Comparison of ENCODE assay signal across 23 mouse cellular contexts in genomic region chr17:29117006-29117648, GRCm38 (mm10). TPM values are rescaled to one million over a fixed set of nuclear protein-coding genes. Genes with fewer than 3 reads are reported as not detected.
"Had no signal": no experiment of that assay in that cellular context is flagged by ENCODE, and none has a peak within 500 bp of the region (broad histone marks: within the 10 kb centered on the region; RNA-seq: fewer than 3 reads in every experiment).

No protein-coding gene starts in this region.

- H3K4me1 ChIP-seq: intestine, embryonic 15.5 days; kidney, embryonic 15.5 days; lung, embryonic 15.5 days; midbrain, embryonic 10.5 days; neural tube, embryonic 12.5 days; neural tube, embryonic 15.5 days had no signal

- H3K36me3 ChIP-seq: intestine, embryonic 15.5 days; kidney, embryonic 15.5 days; limb, embryonic 12.5 days; limb, embryonic 15.5 days; lung, embryonic 15.5 days; midbrain, embryonic 10.5 days; neural tube, embryonic 12.5 days; neural tube, embryonic 15.5 days had no signal

- H3K9me3 ChIP-seq: intestine, embryonic 15.5 days; kidney, embryonic 15.5 days; limb, embryonic 12.5 days; limb, embryonic 15.5 days; lung, embryonic 15.5 days; megakaryocyte, embryonic 14.5 days; midbrain, embryonic 10.5 days; neural tube, embryonic 12.5 days; neural tube, embryonic 15.5 days had no signal

- H3K4me3 ChIP-seq: intestine, embryonic 15.5 days; kidney, embryonic 15.5 days; left cerebral cortex, adult 2 months; limb, embryonic 12.5 days; limb, embryonic 15.5 days; lung, embryonic 15.5 days; midbrain, embryonic 10.5 days; neural tube, embryonic 12.5 days; neural tube, embryonic 15.5 days had no signal

- H3K4me2 ChIP-seq: intestine, embryonic 15.5 days; kidney, embryonic 15.5 days; limb, embryonic 12.5 days; limb, embryonic 15.5 days; lung, embryonic 15.5 days; neural tube, embryonic 12.5 days; neural tube, embryonic 15.5 days had no signal

- H3K9ac ChIP-seq: intestine, embryonic 15.5 days; kidney, embryonic 15.5 days; limb, embryonic 12.5 days; limb, embryonic 15.5 days; liver, embryonic 14.5 days; lung, embryonic 15.5 days; neural tube, embryonic 12.5 days; neural tube, embryonic 15.5 days had no signal

- H3K27me3 ChIP-seq: intestine, embryonic 15.5 days; kidney, embryonic 15.5 days; limb, embryonic 15.5 days; lung, embryonic 15.5 days; neural tube, embryonic 12.5 days; neural tube, embryonic 15.5 days had no signal

- H3K27ac ChIP-seq: intestine, embryonic 15.5 days; kidney, embryonic 15.5 days; left cerebral cortex, adult 2 months; limb, embryonic 12.5 days; limb, embryonic 15.5 days; liver, embryonic 14.5 days; lung, embryonic 15.5 days; midbrain, embryonic 10.5 days; neural tube, embryonic 12.5 days; neural tube, embryonic 15.5 days had no signal

- ATAC-seq: intestine, embryonic 15.5 days had no signal

- DNase-seq: kidney, adult 11 months; kidney, adult 8-10 months; kidney, postnatal 10 days; layer of hippocampus, postnatal 36 days; left cerebral cortex, postnatal 4 days; lung, adult 18-20 months; lung, postnatal 10 days; lung, postnatal 36 days; midbrain, embryonic 14.5 days; right cerebral cortex, adult 18-20 months; right cerebral cortex, postnatal 25 days; thymus, adult 18-20 months had no signal

RNA-seq across cellular contexts. Expression of gene Rab44, which starts 3.2 kb away (rescaled TPM):
- total RNA-seq: layer of hippocampus, postnatal 36 days had no signal
